27 mouse cellular contexts compared by ENCODE assay signal in genomic region chr16:76429156-76429555, GRCm38 (mm10).
"Had no signal": no experiment of that assay in that cellular context is flagged by ENCODE, and none has a peak within 500 bp of the region (broad histone marks: within the 10 kb centered on the region; RNA-seq: fewer than 3 reads in every experiment).

No protein-coding gene starts in this region.

- DNase-seq: cerebellum, adult 8-10 months; cerebellum, adult 9-10 months; cerebellum, adult 9-11 months; cerebellum, postnatal 10 days; cerebellum, postnatal 14 days; cerebellum, postnatal 25 days; cerebellum, postnatal 36 days; embryo, embryonic 11 days; gastrocnemius, adult 2 months; gastrocnemius, postnatal 10 days; gastrocnemius, postnatal 14 days; gastrocnemius, postnatal 25 days; gastrocnemius, postnatal 36 days; heart, adult 11 months; heart, adult 18-20 months; heart, adult 2 months had no signal

- ATAC-seq: forebrain, embryonic 13.5 days; forebrain, postnatal 0 days had no signal

- H3K9ac ChIP-seq: embryonic facial prominence, embryonic 12.5 days; embryonic facial prominence, embryonic 13.5 days; embryonic facial prominence, embryonic 15.5 days; forebrain, embryonic 12.5 days; forebrain, embryonic 13.5 days; forebrain, postnatal 0 days had no signal

- H3K9me3 ChIP-seq: embryonic facial prominence, embryonic 10.5 days; embryonic facial prominence, embryonic 12.5 days; embryonic facial prominence, embryonic 13.5 days; embryonic facial prominence, embryonic 15.5 days; forebrain, embryonic 10.5 days; forebrain, embryonic 12.5 days; forebrain, embryonic 13.5 days; heart, embryonic 10.5 days had no signal

- H3K4me2 ChIP-seq: embryonic facial prominence, embryonic 12.5 days; embryonic facial prominence, embryonic 13.5 days; embryonic facial prominence, embryonic 15.5 days; forebrain, embryonic 12.5 days; forebrain, embryonic 13.5 days; heart, embryonic 11.5 days had no signal

- H3K4me3 ChIP-seq: embryonic facial prominence, embryonic 10.5 days; embryonic facial prominence, embryonic 12.5 days; embryonic facial prominence, embryonic 13.5 days; embryonic facial prominence, embryonic 15.5 days; erythroblast, embryonic 14.5 days; forebrain, embryonic 10.5 days; forebrain, embryonic 12.5 days; forebrain, embryonic 13.5 days; gastrocnemius, adult 2 months; heart, adult 2 months; heart, embryonic 10.5 days had no signal

- H3K4me1 ChIP-seq: embryonic facial prominence, embryonic 12.5 days; forebrain, embryonic 10.5 days; forebrain, embryonic 12.5 days; forebrain, embryonic 13.5 days; heart, embryonic 10.5 days had no signal

- H3K36me3 ChIP-seq: embryonic facial prominence, embryonic 10.5 days; embryonic facial prominence, embryonic 12.5 days; embryonic facial prominence, embryonic 13.5 days; embryonic facial prominence, embryonic 15.5 days; forebrain, embryonic 10.5 days; forebrain, embryonic 12.5 days; heart, embryonic 10.5 days had no signal

- H3K27ac ChIP-seq: embryonic facial prominence, embryonic 10.5 days; embryonic facial prominence, embryonic 12.5 days; embryonic facial prominence, embryonic 13.5 days; embryonic facial prominence, embryonic 15.5 days; forebrain, embryonic 10.5 days; forebrain, embryonic 12.5 days; forebrain, embryonic 13.5 days; gastrocnemius, adult 2 months; heart, adult 2 months; heart, embryonic 10.5 days had no signal

- H3K27me3 ChIP-seq: embryonic facial prominence, embryonic 12.5 days; embryonic facial prominence, embryonic 13.5 days; embryonic facial prominence, embryonic 15.5 days; forebrain, embryonic 12.5 days; forebrain, embryonic 13.5 days had no signal
